Mouse (Mus musculus): ENCODE measurements at regions not wholly inside any gene's neighbourhood (a gene's known extent, or its start where the extent isn't known, plus 50 kb on each side); places are given as distances from the start of the nearest gene placed in this dataset.

DNA sequence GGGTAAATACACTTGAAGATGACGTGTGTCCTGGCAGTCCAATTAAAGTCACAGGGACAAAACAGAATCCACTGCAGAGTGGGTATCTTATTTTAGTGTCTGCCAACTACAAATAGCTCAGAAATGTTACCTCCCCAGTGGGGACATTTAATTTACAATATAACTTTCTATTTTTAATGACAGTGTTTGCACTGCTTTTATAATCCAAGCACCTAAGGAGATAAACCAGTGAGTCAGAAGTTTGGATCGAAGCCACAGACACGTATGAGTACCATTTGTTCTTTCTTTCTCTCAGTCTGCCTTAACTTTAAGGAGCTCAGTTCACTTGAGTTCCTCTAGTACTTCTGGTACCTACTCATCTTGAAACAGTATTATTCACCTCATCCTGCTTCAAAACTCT, 346.1 kb upstream of the Htr2a start:
- TF ChIP-seq CTCF (IDR thresholded peaks at IDR 0.05; ENCODE audit: borderline replicate concordance, insufficient read depth, low read length) (no peak), POLR2A (IDR thresholded peaks at IDR 0.05; ENCODE audit: low read depth, low read length) (no peak)

Measured in embryonic fibroblast, embryonic 13.5 days (primary cell).